Mouse (Mus musculus) skeletal muscle tissue, adult 2 months (tissue): ENCODE data around the gene Fam19a5.

Experiments
- DNase-seq: peaks from one replicate; pipeline ENCODE4 v3.0.0-alpha.2; 2012; ENCODE audit warnings: low read depth, low spot score

The Fam19a5 gene

GRCm38 (mm10) chr15:87726657-87727236 lies 182.6 kb downstream of the Fam19a5 start:
- DNase-seq: no peak

GRCm38 (mm10) chr15:87736345-87736744 lies 192.2 kb downstream of the Fam19a5 start:
- no peak for DNase-seq

- no peak for DNase-seq
Observed at GRCm38 (mm10) chr15:87755482-87755881, 211.4 kb downstream of the Fam19a5 start.

- DNase-seq: no peak
Observed at GRCm38 (mm10) chr15:87765876-87766275, 221.8 kb downstream of the Fam19a5 start.

GRCm38 (mm10) chr15:87773955-87774354 lies 229.9 kb downstream of the Fam19a5 start:
- no peak for DNase-seq

GRCm38 (mm10) chr15:87783331-87783730 lies 239.2 kb downstream of the Fam19a5 start:
- DNase-seq: no peak

- DNase-seq: no peak
Observed at GRCm38 (mm10) chr15:87789671-87790070, 245.6 kb downstream of the Fam19a5 start.

- DNase-seq: no peak
Observed at GRCm38 (mm10) chr15:87793661-87794060, 249.6 kb downstream of the Fam19a5 start.

GRCm38 (mm10) chr15:87796571-87796970 lies 252.5 kb downstream of the Fam19a5 start:
- DNase-seq: no peak
